Mouse (Mus musculus) inflammation-experienced regulatory T-cells, adult 6 months (primary cell): ENCODE results near the gene Ptges2. TPM values are rescaled to one million over a fixed set of nuclear protein-coding genes. Genes with fewer than 3 reads are reported as not detected.
"Not testable (repeated sequence)": the region's sequence is repeated elsewhere in the genome, so short reads cannot be mapped to it uniquely, and the experiment has no call there.

ENCODE experiments used
- ATAC-seq: one replicate; pipeline ENCODE4 v1.8.0; 2017
- polyA plus RNA-seq, 3 experiments: library from polyadenylated mRNA; unstranded; fragments of 100-300 nt; shearing (Covaris generic); gene quantifications; one replicate each; pipeline ENCODE4 v1.2.1; 2017

Ptges2 gene
- polyA plus RNA-seq = under 1 TPM; 0.32 to 0.63 (median 0.44) TPM

DNA sequence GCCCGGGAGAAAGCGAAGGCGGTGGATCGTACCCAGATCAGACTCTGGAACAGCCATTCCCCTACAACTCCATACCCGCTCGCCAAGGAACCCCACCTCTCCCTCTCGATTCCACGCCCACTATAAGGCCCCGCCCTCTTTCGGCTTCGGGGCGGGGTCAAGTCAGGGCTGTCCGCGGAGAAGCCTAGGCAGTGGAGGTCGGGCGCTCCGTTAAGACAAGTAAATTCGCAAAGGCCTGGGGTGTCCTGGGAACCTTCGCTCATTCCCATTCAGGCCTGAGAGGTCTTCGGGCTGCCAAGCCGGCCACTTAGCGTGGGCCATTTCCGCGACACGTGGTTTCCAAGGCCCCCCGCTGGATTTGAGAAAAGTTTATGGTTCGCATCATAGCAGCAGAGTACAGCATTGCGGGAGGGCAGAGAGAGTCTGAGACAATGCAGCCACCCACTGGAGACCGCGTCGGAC, at the start of gene Ptges2:
Gene Ptges2 (plus strand): TSS at position 413 of the 462 bp plus-strand sequence.
- peak; percentile 73 for ATAC-seq

DNA sequence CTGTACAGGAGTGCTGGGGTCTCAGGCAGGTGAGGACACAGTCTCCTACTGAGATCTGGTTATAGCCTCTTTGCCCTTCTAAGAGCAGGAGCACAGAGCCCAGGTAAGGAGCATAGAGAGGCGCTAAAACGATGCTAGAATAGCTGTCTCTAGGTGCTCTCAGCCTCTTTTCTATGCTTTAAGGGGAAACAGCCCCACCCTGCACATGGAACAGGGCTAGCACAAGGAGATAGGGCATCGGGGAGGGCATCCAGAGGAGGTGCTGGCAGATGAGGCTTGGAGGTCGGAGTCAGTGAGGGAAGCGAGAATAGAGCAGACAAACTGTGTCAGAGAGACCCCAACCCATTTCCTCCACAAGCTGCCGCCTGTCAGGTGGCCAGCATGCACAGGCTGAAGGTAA, 48.7 kb upstream of the Ptges2 start:
- no peak for ATAC-seq

DNA sequence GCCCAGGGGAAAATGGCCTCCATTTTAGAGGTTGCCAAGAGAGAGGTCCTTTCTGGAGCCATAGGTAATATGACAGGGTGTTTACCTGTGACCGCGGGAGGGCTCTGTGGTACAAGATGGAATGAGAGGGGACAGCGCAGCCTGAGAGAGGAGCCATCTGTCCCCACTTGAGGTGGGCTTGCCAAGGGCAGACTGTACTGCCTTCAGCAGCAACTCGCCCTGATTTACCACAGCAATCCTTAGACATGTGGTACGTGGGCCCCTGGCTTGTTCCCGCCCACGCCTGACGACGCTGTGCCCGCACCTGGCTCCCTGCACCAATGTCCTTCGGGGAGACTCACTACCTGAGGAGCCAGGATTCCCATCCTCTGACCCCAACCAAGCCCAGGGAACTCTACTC, 47.4 kb upstream of the Ptges2 start:
- ATAC-seq = no peak

DNA sequence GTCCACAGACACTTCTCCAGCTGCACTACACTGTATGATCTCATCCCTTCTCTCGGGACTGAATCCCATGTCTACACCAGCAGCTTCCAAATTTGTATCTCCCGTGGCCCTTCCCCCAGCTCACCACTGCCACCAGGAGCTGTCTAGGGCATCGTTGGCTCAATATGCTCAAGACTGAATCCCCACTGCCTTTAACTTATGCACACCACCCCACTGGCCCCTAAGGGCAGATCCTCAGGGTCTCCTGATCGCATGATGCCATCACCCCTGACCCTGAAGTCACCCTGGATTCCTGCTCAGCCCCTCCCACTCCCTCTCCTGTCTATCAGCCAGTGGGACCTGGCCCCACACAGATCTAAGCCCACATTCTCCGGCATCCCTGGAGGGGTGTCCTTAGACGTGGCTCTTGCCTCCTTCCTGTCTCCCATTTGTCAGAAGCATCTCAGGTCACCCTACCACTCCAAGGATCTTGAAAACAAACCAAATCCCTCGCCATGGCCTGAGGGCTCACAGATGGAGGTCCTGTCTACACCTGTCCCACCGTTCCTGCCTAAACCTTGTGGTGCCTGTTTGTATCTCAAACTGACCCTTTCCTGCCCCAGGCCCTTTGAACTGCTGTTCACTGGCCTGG, 46.0 kb upstream of the Ptges2 start:
- no peak for ATAC-seq

DNA sequence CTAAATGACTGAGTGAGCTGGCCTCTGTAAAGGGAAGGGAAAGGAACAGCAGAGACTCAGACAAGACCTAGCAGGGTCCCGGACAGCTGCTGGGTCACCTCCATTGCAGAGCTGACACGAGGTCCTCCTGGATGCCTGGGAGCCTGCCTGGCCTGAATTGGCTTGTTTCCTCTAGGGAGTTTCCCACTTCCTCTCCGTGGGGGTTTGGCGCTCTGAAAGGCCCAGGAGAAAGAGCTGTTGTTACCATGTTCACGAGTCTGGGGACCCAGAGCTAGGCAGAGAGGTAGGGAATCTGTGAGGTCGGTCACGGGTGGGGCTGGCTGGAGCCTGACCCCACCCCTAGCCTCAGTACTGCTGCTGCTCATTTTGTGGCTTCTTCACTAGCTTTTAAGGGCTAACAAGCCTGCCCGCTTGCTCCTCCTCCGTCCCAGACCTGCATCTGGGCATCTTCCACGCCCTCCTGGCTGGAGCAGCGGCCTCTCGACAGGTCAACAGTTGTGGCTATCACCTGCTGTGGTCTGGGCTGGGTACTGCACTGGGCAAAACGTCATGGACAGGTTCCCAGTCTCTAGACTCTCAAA, 45.1 kb upstream of the Ptges2 start:
- no peak for ATAC-seq

DNA sequence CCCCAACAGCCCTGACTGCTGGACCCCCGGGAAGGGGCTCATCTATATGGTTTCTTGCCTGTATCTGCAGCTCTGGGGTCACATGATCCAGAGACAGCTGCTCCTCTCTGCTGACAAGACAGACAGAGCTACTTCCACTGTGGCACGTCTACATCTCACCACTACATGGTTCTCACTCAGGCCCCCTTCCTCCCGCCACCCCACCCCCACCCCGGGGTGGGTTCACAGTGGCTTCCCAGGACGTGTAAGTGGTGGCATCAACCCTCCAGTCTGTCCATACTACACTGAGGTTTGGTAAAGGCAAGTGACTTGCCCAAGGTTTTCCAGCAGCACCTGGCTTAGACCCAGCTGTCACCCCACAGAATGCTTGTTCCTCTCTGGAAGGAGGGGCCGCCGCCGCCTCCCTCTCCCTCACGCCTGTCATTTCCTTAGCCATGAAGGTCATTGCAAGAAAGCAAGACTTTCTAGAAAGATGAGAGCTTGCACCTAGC, 44.2 kb upstream of the Ptges2 start:
- no peak for ATAC-seq

DNA sequence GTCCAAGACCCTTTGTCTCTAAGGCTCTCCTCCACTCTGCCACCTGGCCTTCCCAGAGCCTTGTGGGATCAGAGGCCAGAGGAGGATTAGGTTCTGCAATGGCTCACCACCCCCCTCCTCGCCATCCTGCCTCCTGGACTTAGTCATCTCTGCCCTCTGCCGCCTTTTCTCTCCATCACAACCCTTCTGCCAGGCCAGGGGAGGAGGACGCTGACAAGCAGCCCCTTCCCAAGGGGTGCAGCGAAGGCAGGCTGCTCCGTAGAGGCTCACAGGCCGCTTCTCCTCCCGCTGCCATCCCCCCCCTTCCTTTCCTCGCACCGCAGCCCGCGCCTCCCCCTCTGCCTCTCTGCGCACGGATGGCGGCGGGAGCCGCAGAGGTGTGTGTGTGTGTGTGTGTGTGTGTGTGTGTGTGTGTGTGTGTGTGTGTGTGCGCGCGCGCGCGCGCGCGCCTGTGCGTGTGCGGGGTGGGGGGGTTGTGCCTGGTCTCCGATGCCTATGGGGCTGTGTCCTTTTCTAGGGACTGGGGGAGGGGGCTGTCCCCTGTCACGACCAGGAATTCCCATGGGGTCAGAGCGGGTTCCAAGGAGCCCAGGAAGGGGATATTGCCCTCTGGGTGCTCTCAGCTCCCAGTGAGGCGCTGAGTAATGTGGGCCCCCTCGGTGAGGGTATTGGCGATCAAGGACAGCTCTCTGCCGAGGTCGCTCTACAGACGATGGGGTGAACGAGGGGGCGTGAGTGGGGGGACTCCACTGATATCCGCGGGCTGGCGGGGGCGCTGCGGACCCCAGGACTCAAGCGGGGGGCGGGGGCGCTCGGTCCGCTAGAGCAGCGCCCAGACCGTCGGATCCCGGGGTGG, 43.3 kb upstream of the Ptges2 start, which contains the start of gene Ciz1:
Gene Ciz1 (plus strand): TSS at position 177 of the 856 bp plus-strand sequence.
- peak; percentile 17 for ATAC-seq

DNA sequence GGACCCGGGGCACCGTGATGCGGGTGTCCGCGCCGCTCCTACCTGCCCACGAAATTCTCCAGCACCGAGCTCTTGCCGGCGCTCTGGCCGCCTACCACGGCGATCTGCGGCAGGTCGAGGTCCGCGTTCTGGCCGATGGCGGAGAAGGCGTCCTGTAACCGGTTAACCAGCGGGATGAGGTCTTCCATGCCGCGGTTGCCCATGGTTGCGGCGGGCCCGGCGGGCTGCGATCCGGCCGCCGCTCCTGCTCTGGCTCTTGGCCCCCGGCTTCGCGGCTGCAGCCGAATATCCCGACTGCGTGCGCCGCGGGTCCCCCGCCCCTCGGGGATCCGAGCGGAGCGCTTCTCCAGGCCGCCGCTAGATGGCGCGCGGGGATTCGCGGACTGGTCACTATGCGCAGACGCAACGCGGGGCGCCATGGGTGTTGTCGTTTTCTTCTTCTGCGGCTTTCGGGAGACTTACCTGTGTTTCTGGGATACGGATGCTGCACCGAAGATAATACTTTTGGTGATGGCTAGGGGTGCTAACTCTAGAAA, 42.6 kb upstream of the Ptges2 start, which contains the start of gene Dnm1:
Gene Dnm1 (minus strand): TSS at position 332 of the 536 bp plus-strand sequence.
- ATAC-seq = peak; percentile 76

DNA sequence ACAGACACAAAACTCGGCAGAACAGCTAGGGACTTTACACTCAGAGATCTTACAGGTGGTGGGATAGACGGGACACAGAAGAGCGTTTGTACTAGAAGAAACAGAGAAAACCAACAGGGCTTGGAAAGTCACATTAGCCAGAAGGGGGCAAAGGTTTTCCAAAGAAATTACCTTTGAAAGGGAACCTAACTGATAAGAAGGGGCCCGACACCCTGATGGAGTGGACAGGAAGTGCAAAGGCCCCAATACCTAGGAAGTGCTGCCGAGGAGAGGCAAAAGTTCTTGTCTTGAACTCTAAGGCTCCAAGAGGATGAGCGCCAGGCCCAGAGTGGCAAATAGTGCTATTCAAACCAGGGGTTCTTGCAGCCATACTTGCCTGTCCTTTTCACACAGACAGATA, 41.9 kb upstream of the Ptges2 start:
- no peak for ATAC-seq

DNA sequence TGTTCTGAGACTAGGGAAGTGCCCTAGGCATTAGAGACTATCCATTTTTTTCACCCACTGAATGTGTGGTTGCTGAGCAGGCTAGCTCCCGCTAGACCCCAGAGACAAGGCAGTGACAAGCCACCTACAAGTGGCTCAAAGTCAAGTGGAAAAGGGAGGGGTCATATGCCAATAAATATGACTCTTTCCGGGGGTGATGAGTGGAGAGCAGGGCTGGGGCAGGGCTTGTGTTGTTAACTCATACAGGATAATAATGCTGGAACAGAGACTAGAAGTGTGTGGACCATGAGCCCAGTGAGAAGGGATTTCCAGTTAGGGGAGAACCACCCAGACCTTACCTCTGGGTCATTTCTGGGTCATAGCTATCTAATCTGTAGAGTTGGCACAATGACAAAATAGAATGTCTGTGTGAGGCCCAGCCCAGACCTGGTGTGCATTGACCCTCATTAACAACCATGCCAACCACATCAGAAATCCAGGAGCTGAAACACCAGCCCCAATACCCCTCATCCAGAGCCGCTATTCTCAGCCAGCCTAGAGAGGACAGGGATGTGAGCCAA, 41.3 kb upstream of the Ptges2 start:
- ATAC-seq = no peak

DNA sequence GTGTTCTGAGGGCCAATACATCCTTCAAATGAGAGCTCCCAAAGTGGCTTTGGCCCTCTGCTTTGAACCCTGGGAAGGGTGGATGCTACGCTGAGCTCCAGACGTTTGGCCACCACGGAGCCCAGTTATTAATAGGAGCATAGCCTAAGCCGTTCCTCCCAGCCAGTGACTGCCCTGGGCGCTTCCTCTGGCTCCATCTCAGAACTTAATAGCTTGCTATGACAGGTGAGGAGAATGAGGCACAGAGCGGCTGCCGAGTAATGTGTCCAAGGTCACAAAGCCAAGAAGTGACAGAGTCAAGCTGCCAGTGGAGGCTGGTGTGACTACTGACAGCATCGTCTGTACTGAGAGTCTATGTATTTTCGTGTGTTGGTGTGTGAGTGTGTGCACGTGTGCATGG, 39.5 kb upstream of the Ptges2 start:
- no peak for ATAC-seq

DNA sequence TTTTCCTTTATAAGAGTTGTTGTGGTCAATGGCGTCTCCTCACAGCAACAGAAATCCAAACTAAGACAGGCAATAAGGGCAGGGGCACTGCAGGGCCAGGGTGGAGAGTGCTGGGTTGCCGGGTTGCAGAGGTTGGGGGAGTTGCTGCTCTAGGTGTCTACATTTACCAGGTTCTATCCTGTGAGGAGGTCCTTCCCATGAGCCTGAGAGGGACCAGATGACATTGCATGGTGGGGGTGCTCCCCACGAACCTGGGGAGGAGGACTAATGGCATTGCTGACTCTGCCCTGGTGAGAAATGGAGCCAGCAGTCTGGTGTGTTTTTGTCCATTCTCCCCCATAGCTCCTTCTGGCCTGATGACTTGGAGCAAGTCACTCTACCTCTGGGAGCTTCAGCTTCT, 38.0 kb upstream of the Ptges2 start:
- ATAC-seq = no peak

DNA sequence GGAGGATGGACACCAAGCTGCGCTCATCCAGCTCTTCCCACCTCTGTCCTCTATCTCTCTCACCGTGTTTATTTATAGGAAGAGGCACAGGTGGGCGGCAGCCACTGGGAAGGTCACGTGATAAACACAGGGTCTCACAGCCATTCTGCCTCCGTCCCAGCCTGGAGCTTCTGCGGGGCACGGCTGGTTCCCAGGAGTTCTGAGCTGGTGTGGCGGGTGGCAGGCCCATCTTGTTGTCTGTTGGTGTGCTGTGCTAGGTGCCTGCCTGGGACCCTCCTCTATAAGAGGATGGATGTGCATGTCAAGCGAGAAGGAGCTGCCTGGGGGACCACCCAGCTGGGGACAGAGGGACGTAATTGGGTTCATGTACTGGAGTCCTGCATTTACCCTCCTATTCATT, 37.3 kb upstream of the Ptges2 start:
- ATAC-seq = no peak

DNA sequence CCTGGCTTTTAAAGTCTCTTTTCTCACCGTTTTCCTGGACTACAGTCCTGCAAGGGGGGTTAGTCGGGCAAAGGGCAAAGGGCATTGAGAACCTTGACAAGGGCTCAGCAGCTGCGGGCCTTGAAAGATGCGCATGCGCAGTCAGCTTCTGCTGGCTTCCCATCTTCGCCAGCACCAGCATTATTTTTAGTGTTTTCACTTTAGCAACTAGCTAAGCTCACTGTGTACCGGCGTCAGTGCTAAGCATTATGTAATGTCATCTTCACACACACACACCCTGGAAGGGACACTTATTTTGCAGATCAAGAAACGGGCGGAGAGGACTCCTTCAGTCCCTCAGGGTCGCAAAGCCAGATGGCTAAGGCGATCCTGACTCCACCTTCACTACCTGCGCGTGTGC, 35.0 kb upstream of the Ptges2 start:
- ATAC-seq = no peak

DNA sequence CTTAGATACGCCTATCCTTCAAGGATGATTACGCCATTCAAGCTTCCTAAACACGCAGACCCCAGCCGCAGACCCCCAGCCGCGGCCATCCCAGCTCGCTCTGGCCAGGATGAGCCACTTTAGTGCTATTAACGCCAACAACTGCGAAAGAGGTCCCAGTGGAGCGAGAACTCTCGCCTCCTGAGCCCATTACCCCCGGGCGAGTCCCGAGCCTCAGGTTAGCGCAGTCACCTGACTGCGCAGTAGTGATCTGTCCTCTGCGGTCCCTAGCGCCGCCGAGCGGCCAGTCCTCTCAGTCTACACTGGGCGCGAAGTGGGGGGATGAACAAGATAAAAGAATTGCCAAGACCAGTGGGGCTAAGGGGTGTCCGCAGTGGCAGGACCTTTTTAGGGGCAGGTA, 34.3 kb upstream of the Ptges2 start:
- peak; percentile 31 for ATAC-seq

DNA sequence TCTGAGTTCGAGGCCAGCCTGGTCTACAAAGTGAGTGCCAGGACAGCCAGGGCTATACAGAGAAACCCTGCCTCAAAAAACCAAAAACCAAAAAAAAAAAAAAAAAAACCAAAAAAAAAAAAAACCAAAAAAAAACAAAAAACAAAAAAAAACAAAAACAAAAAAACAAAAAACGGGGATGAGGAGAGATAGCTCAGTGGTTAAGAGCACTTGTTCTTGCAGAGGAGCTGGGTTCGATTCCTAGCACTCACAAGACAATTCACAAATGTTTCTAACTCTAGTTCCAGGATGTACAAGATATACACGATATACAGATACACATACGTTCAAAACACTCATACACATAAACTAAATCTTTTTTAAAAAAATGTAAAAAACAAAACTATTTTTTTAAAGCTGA, 33.4 kb upstream of the Ptges2 start:
- not testable (repeated sequence) for ATAC-seq

DNA sequence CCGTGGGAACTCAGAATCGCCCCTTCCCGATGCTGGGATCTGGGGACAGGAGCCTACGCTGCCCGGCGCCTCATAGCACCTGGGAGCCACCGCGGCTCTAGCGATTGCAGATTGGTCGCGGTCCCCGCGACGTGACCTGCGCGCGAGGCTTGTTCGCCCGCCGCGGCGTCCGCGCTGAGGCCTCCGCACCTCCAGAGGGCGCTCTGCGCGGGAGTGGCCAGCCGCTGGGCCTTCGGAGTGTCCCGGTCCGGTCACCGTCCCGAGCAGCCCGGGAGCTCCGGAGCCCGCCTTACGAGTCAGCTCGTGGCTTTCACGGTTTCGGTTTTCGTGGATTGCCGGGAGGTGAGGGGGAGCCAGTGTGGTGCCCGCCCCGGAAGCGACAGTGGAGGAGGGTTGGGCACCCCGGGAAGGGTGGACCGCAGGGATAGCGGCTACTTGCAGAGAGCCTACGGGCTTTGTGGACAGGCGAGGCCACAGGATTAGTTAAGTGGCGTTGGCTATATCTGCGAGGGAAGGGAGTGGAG, 32.8 kb upstream of the Ptges2 start:
- peak; percentile 79 for ATAC-seq

DNA sequence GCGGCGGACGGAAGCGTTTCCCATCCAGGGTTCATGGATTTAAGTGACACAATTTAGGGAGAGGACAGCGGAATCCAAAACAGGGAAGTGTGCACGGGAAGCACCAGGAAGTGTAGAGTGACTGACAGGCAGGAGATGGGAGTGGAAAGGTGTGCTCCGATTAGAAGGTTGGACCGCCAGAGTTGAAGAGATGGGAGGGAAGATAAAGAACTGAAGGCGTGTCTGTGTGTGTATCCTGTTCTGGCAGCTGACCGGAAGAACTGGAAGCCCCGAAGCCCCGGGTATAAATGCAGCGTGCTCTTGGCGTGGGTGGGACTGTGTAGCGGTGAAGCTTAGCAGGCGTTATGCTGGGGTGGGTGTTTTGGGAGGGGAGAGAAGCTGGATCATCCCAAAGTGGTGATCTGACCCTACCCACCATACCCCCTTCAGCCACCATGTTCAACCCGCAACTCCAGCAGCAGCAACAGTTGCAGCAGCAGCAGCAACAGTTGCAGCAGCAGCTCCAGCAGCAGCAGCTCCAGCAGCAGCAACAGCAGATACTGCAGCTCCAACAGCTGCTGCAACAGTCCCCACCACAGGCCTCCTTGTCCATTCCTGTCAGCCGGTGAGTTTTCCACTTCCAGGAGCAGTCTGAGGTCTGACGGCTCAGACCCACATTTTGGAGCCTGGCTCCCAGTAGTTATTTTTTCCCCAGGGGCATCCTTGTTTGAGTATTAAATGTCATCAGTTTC, 32.2 kb upstream of the Ptges2 start:
- peak; percentile 26 for ATAC-seq

DNA sequence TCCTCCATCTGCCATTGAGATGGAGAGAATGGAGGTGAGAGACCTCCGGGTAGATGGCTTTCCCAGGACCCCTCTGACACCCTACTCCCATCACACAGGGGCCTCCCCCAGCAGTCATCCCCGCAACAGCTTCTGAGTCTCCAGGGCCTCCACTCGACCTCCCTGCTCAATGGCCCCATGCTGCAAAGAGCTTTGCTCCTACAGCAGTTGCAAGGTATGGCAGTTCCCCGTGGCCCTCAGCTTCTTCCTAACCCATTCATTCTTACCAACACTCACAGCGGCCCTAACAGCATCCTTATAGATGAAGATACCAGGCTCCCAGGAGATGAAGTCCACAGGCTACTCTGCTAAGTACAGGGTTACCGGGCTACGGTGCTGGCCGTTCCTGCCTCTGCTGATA, 31.6 kb upstream of the Ptges2 start:
- ATAC-seq = no peak

DNA sequence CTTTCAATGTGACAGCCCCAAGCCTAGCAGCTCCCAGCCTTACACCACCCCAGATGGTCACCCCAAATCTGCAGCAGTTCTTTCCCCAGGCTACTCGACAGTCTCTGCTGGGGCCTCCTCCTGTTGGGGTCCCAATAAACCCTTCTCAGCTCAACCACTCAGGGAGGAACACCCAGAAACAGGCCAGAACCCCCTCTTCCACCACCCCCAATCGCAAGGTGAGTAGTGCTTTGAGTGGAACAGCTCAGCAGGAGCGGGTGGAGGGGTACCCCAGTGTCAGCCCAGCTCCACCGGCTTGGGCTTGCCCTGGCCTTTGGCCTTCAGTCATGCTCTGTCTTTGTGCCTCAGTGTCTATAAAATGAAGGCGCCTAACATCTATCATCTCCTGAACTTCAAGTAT, 28.4 kb upstream of the Ptges2 start:
- ATAC-seq = no peak

DNA sequence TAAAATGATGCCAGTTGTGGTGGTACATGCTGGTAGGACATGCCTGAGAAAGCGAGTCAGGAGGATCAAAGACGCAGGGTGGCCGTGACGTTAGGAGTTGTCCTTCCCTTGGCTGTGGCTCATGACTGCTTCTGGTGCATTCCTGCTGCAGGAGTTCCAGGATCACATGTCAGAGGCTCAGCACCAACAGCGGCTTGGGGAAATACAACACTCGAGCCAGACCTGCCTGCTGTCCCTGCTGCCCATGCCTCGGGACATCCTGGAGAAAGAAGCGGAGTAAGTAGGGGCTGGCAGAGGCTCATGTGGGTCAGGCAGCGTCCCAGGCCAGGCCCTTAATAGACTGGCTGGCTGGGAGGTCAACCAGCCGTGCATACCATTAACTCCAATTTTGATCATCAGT, 21.5 kb upstream of the Ptges2 start:
- no peak for ATAC-seq
